Mouse (Mus musculus): ENCODE measurements around the gene Sema3d.

- TF ChIP-seq CTCF (IDR thresholded peaks at IDR 0.05; ENCODE audit: control insufficient read depth, insufficient read depth, insufficient read length) (no peak), FOSL1 (IDR thresholded peaks at IDR 0.05; ENCODE audit: insufficient read depth, low read length, poor library complexity, severe bottlenecking) (no peak), MYOG (IDR thresholded peaks at IDR 0.05; ENCODE audit: control insufficient read depth, extremely low read depth, insufficient read length) (no peak), MAX (IDR thresholded peaks at IDR 0.05) (no peak), MYOD1 (IDR thresholded peaks at IDR 0.05; ENCODE audit: control insufficient read depth, insufficient read length, low read depth) (no peak)
These were observed 59.3 kb downstream of the Sema3d start for GRCm38 (mm10) chr5:12442176-12443105.
